Mouse (Mus musculus) stomach, embryonic 16.5 days (tissue): ENCODE data around the gene Wdr11. TPM values are rescaled to one million over a fixed set of nuclear protein-coding genes. Genes with fewer than 3 reads are reported as not detected.

Source experiments
- ATAC-seq: fragments of 200-750 bp; cut with Nextera tagmentation; 2 replicates; pipeline ENCODE4 v1.8.0; 2017; ENCODE audit warnings: moderate number of reproducible peaks, moderate TSS enrichment; ENCODE audit not compliant: insufficient read depth, low FRiP score
- H3K27ac ChIP-seq: fragments of 300-500 bp; sonication (generic); 2 replicates; pipeline ENCODE4 v1.5.1; 2014; ENCODE audit warnings: low read length
- H3K27me3 ChIP-seq: fragments of 300-500 bp; sonication (generic); 2 replicates; pipeline ENCODE4 v1.6.1; 2014; ENCODE audit warnings: low read length, control low read depth, mixed read lengths; ENCODE audit not compliant: control insufficient read depth, insufficient read depth
- H3K36me3 ChIP-seq: fragments of 300-500 bp; sonication (generic); 2 replicates; pipeline ENCODE4 v1.6.1; 2014; ENCODE audit warnings: low read length; ENCODE audit not compliant: control insufficient read depth, insufficient read depth
- H3K4me1 ChIP-seq: fragments of 300-500 bp; sonication (generic); 2 replicates; pipeline ENCODE4 v1.6.1; 2014; ENCODE audit warnings: low read length, control low read depth, mixed read lengths; ENCODE audit not compliant: control insufficient read depth, insufficient read depth
- H3K4me2 ChIP-seq: fragments of 300-500 bp; sonication (generic); 2 replicates; pipeline ENCODE4 v1.6.1; 2014; ENCODE audit warnings: low read depth, low read length, mixed read lengths
- H3K4me3 ChIP-seq: fragments of 300-500 bp; sonication (generic); replicated peaks from 2 replicates; pipeline ENCODE4 v1.5.1; 2014; ENCODE audit warnings: mild to moderate bottlenecking, low read length
- H3K9ac ChIP-seq: fragments of 300-500 bp; sonication (generic); 2 replicates; pipeline ENCODE4 v1.6.1; 2014; ENCODE audit warnings: low read length
- H3K9me3 ChIP-seq: fragments of 300-500 bp; sonication (generic); replicated peaks from 2 replicates; pipeline ENCODE4 v1.6.1; 2016; ENCODE audit warnings: low read length, control low read depth; ENCODE audit not compliant: control insufficient read depth
- WGBS: fragments of 180-500 bp; shearing (Covaris S2); extraction: QIAGEN DNeasy Blood & Tissue Kit; methylation state at CpG from one replicate; pipeline ENCODE4 v1.1.7; 2014; 5-methylcytosine and 5-hydroxymethylcytosine counted together
- polyA plus RNA-seq: library from polyadenylated mRNA; unstranded; fragments of >200 nt; fragmentation: Nextera tagmentation; extraction: Ambion mirVana; gene quantifications from 2 replicates; pipeline ENCODE4 v1.2.1, GENCODE M21; 2015

The Wdr11 gene
- polyA plus RNA-seq, 1 experiment from 2014 or later: 37.6 TPM

- no peak overlapping the region for H3K4me3 ChIP-seq
- no peak overlapping the region for H3K27ac ChIP-seq
- no peak overlapping the region for H3K4me2 ChIP-seq
- no peak for ATAC-seq
- H3K27me3 ChIP-seq: no peaks in the 10 kb centered on the region
- WGBS: 92% methylated on average over 7 of the region's 7 CpGs
- H3K4me1 ChIP-seq: no peaks in the 10 kb centered on the region
- H3K36me3 ChIP-seq: peaks cover 18% of the 10 kb centered on the region
- no peak overlapping the region for H3K9ac ChIP-seq
- no peaks in the 10 kb centered on the region for H3K9me3 ChIP-seq
Measured at GRCm38 (mm10) chr7:129630351-129630750, 38.7 kb downstream of the Wdr11 start.

GRCm38 (mm10) chr7:129631453-129631852, 39.8 kb downstream of the Wdr11 start:
- H3K4me2 ChIP-seq: no peak overlapping the region
- 88% methylated on average over 6 of the region's 6 CpGs for WGBS
- H3K9ac ChIP-seq: no peak overlapping the region
- peaks cover 24% of the 10 kb centered on the region for H3K36me3 ChIP-seq
- no peaks in the 10 kb centered on the region for H3K9me3 ChIP-seq
- ATAC-seq: no peak
- H3K27ac ChIP-seq: no peak overlapping the region
- no peak overlapping the region for H3K4me3 ChIP-seq
- no peaks in the 10 kb centered on the region for H3K27me3 ChIP-seq
- H3K4me1 ChIP-seq: no peaks in the 10 kb centered on the region

GRCm38 (mm10) chr7:129635898-129636640, 44.4 kb downstream of the Wdr11 start:
- Histone ChIP-seq H3K36me3 (peaks cover 20% of the 10 kb centered on the region), H3K27ac (no peak overlapping the region), H3K9me3 (no peaks in the 10 kb centered on the region), H3K4me2 (no peak overlapping the region), H3K9ac (no peak overlapping the region), H3K27me3 (no peaks in the 10 kb centered on the region), H3K4me1 (no peaks in the 10 kb centered on the region), H3K4me3 (no peak overlapping the region)
- WGBS: 78% methylated on average over 12 of the region's 12 CpGs
- ATAC-seq: no peak

GRCm38 (mm10) chr7:129636992-129637391, 45.3 kb downstream of the Wdr11 start:
- ATAC-seq: no peak
- Histone ChIP-seq H3K36me3 (peaks cover 15% of the 10 kb centered on the region; the same call in 1 of the 2 replicates), H3K27me3 (no peaks in the 10 kb centered on the region), H3K9me3 (no peaks in the 10 kb centered on the region), H3K27ac (0 out of 2 replicates have a peak overlapping the region, but pooled peaks have one; percentile 34), H3K4me2 (no peak overlapping the region), H3K9ac (no peak overlapping the region), H3K4me3 (no peak overlapping the region), H3K4me1 (no peaks in the 10 kb centered on the region)
- WGBS: 65% methylated on average over 9 of the region's 9 CpGs

GRCm38 (mm10) chr7:129637906-129638475, 46.3 kb downstream of the Wdr11 start:
- no peak overlapping the region for H3K4me2 ChIP-seq
- no peak overlapping the region for H3K4me3 ChIP-seq
- WGBS: 70% methylated on average over 5 of the region's 5 CpGs
- H3K4me1 ChIP-seq: no peaks in the 10 kb centered on the region
- no peaks in the 10 kb centered on the region for H3K9me3 ChIP-seq
- H3K27ac ChIP-seq: peak overlapping the region; percentile 40; the same call in 1 of the 2 replicates
- ATAC-seq: no peak
- no peaks in the 10 kb centered on the region for H3K27me3 ChIP-seq
- no peak overlapping the region for H3K9ac ChIP-seq
- peaks cover 11% of the 10 kb centered on the region; the same call in 1 of the 2 replicates for H3K36me3 ChIP-seq

- no peaks in the 10 kb centered on the region for H3K4me1 ChIP-seq
- no peaks in the 10 kb centered on the region for H3K9me3 ChIP-seq
- no peak overlapping the region for H3K9ac ChIP-seq
- no peaks in the 10 kb centered on the region for H3K27me3 ChIP-seq
- no peak overlapping the region for H3K4me2 ChIP-seq
- ATAC-seq: no peak
- H3K4me3 ChIP-seq: no peak overlapping the region
- no peak overlapping the region for H3K27ac ChIP-seq
- WGBS: 85% methylated on average over 5 of the region's 5 CpGs
- peaks cover 11% of the 10 kb centered on the region; the same call in 1 of the 2 replicates for H3K36me3 ChIP-seq
Measured at GRCm38 (mm10) chr7:129639006-129639405, 47.3 kb downstream of the Wdr11 start.

- H3K36me3 ChIP-seq: peaks cover 8% of the 10 kb centered on the region; the same call in 1 of the 2 replicates
- no peaks in the 10 kb centered on the region for H3K4me1 ChIP-seq
- H3K9me3 ChIP-seq: no peaks in the 10 kb centered on the region
- no peaks in the 10 kb centered on the region for H3K27me3 ChIP-seq
- H3K4me3 ChIP-seq: no peak overlapping the region
- no peak for ATAC-seq
- H3K27ac ChIP-seq: no peak overlapping the region
- no peak overlapping the region for H3K9ac ChIP-seq
- WGBS: 89% methylated on average over 6 of the region's 6 CpGs
- no peak overlapping the region for H3K4me2 ChIP-seq
Measured at GRCm38 (mm10) chr7:129639833-129640232, 48.2 kb downstream of the Wdr11 start.

- Histone ChIP-seq H3K9ac (no peak overlapping the region), H3K9me3 (no peaks in the 10 kb centered on the region), H3K27me3 (no peaks in the 10 kb centered on the region), H3K4me1 (no peaks in the 10 kb centered on the region), H3K27ac (no peak overlapping the region), H3K4me3 (no peak overlapping the region), H3K36me3 (no peaks in the 10 kb centered on the region), H3K4me2 (no peak overlapping the region)
- no peak for ATAC-seq
- 90% methylated on average over 4 of the region's 4 CpGs for WGBS
Measured at GRCm38 (mm10) chr7:129643290-129643689, 51.6 kb downstream of the Wdr11 start.

GRCm38 (mm10) chr7:129647798-129648197, 56.1 kb downstream of the Wdr11 start:
- no peaks in the 10 kb centered on the region for H3K36me3 ChIP-seq
- H3K9me3 ChIP-seq: no peaks in the 10 kb centered on the region
- no peak overlapping the region for H3K4me2 ChIP-seq
- H3K9ac ChIP-seq: no peak overlapping the region
- no peak for ATAC-seq
- 77% methylated on average over 7 of the region's 7 CpGs for WGBS
- H3K27me3 ChIP-seq: no peaks in the 10 kb centered on the region
- H3K4me1 ChIP-seq: peaks cover 6% of the 10 kb centered on the region
- H3K27ac ChIP-seq: no peak overlapping the region
- H3K4me3 ChIP-seq: no peak overlapping the region
